Mouse (Mus musculus): ENCODE measurements around the gene Dtd1. TPM values are rescaled to one million over a fixed set of nuclear protein-coding genes. Genes with fewer than 3 reads are reported as not detected.

The Dtd1 gene
- polyA plus RNA-seq, 1 experiment, result 11.8 TPM

DNA sequence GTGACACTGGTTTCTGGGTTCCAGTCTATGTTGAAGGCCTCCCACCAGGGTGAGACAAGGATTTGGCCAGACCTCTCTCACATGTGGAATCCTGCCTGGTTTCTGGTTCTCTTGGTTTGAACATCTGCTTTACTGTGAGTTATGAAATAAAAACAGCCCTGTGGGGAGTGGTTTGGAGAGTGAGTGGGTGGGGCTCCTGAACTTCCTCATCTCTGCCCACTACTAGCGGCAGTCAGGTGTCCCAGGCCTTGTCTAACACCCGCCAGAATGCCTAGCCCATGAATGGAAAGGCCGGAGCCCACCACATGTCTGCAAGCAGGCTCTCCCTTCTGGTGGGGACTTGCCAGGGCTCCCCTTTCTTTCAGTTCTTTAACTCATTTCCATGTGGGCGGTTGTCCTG is 42.3 kb downstream of the Dtd1 start:
- H3K4me3 ChIP-seq (ENCODE audit: control insufficient read depth, low read depth, low read length), result no peak overlapping the region
- H3K27me3 ChIP-seq (ENCODE audit: control insufficient read depth, insufficient read depth, low read length), result no peaks in the 10 kb centered on the region
- TF ChIP-seq POLR2A (IDR thresholded peaks at IDR 0.05; ENCODE audit: control insufficient read depth, low read depth, low read length) (no peak), CTCF (IDR thresholded peaks at IDR 0.05; ENCODE audit: control insufficient read depth, insufficient read depth, insufficient replicate concordance, low read depth, low read length) (no peak)
- no peaks in the 10 kb centered on the region for H3K4me1 ChIP-seq (ENCODE audit: control insufficient read depth, insufficient read depth, low read length)
- H3K27ac ChIP-seq (ENCODE audit: control insufficient read depth, insufficient read depth, low read depth, low read length), result no peak overlapping the region
- H3K36me3 ChIP-seq (ENCODE audit: control insufficient read depth, insufficient read depth, low read length), result no peaks in the 10 kb centered on the region

GRCm38 (mm10) chr2:144646360-144646759 is 46.7 kb downstream of the Dtd1 start:
- Histone ChIP-seq H3K36me3 (ENCODE audit: control insufficient read depth, insufficient read depth, low read length) (no peaks in the 10 kb centered on the region), H3K27me3 (ENCODE audit: control insufficient read depth, insufficient read depth, low read length) (no peaks in the 10 kb centered on the region), H3K27ac (ENCODE audit: control insufficient read depth, insufficient read depth, low read depth, low read length) (no peak overlapping the region), H3K4me1 (ENCODE audit: control insufficient read depth, insufficient read depth, low read length) (no peaks in the 10 kb centered on the region), H3K4me3 (ENCODE audit: control insufficient read depth, low read depth, low read length) (no peak overlapping the region)
- no peak for TF ChIP-seq POLR2A (IDR thresholded peaks at IDR 0.05; ENCODE audit: control insufficient read depth, low read depth, low read length)
- no peak for TF ChIP-seq CTCF (IDR thresholded peaks at IDR 0.05; ENCODE audit: control insufficient read depth, insufficient read depth, insufficient replicate concordance, low read depth, low read length)

DNA sequence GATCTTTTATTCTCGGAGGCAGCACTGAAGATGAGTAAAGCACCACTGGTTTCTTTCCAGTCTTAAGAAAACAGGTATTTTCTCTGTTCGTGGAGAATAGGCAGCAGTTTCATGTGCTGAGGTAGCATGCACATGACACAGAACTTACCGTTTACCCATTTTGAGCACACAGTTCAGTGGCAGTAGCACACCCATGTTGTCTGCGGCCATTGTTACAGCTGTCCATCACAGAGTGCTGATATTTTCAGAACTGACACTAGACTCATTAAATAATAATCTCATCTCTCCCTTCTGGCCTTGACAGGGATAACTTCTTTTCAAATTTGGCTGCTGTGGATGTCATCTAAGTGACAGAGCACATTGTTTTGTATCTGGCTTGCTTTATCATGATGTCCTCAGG is 47.5 kb downstream of the Dtd1 start:
- no peak for TF ChIP-seq CTCF (IDR thresholded peaks at IDR 0.05; ENCODE audit: control insufficient read depth, insufficient read depth, insufficient replicate concordance, low read depth, low read length)
- no peak for TF ChIP-seq POLR2A (IDR thresholded peaks at IDR 0.05; ENCODE audit: control insufficient read depth, low read depth, low read length)
- Histone ChIP-seq H3K27me3 (ENCODE audit: control insufficient read depth, insufficient read depth, low read length) (no peaks in the 10 kb centered on the region), H3K4me3 (ENCODE audit: control insufficient read depth, low read depth, low read length) (no peak overlapping the region), H3K36me3 (ENCODE audit: control insufficient read depth, insufficient read depth, low read length) (no peaks in the 10 kb centered on the region), H3K4me1 (ENCODE audit: control insufficient read depth, insufficient read depth, low read length) (no peaks in the 10 kb centered on the region), H3K27ac (ENCODE audit: control insufficient read depth, insufficient read depth, low read depth, low read length) (no peak overlapping the region)

- no peaks in the 10 kb centered on the region for H3K36me3 ChIP-seq (ENCODE audit: control insufficient read depth, insufficient read depth, low read length)
- no peaks in the 10 kb centered on the region for H3K27me3 ChIP-seq (ENCODE audit: control insufficient read depth, insufficient read depth, low read length)
- no peak for TF ChIP-seq CTCF (IDR thresholded peaks at IDR 0.05; ENCODE audit: control insufficient read depth, insufficient read depth, insufficient replicate concordance, low read depth, low read length)
- TF ChIP-seq POLR2A (IDR thresholded peaks at IDR 0.05; ENCODE audit: control insufficient read depth, low read depth, low read length), result no peak
- H3K4me1 ChIP-seq (ENCODE audit: control insufficient read depth, insufficient read depth, low read length), result no peaks in the 10 kb centered on the region
- no peak overlapping the region for H3K27ac ChIP-seq (ENCODE audit: control insufficient read depth, insufficient read depth, low read depth, low read length)
- H3K4me3 ChIP-seq (ENCODE audit: control insufficient read depth, low read depth, low read length), result no peak overlapping the region
These were observed 50.3 kb downstream of the Dtd1 start for GRCm38 (mm10) chr2:144649960-144650359.

DNA sequence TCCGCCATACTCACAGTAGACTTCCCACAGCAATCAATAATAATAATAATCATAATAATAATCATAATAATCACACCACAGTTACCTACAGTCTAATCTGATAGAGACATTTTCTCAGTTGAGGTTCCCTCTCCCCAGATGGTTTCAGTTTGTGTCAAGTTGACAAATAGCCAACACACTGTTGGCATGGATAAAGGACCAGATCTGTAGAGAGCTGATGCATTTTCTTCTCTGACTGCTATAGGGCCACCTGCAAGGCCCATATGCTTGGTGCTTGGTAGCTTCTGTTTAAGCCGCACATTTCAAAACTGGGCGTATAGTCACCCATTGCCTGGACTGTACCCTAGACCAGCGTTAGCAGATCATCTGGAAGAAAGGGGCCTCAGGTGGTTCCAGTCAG is 53.1 kb downstream of the Dtd1 start:
- Histone ChIP-seq H3K27me3 (ENCODE audit: control insufficient read depth, insufficient read depth, low read length) (no peaks in the 10 kb centered on the region), H3K4me3 (ENCODE audit: control insufficient read depth, low read depth, low read length) (no peak overlapping the region), H3K27ac (ENCODE audit: control insufficient read depth, insufficient read depth, low read depth, low read length) (no peak overlapping the region), H3K36me3 (ENCODE audit: control insufficient read depth, insufficient read depth, low read length) (no peaks in the 10 kb centered on the region), H3K4me1 (ENCODE audit: control insufficient read depth, insufficient read depth, low read length) (no peaks in the 10 kb centered on the region)
- TF ChIP-seq CTCF (IDR thresholded peaks at IDR 0.05; ENCODE audit: control insufficient read depth, insufficient read depth, insufficient replicate concordance, low read depth, low read length) (no peak), POLR2A (IDR thresholded peaks at IDR 0.05; ENCODE audit: control insufficient read depth, low read depth, low read length) (no peak)

- TF ChIP-seq POLR2A (IDR thresholded peaks at IDR 0.05; ENCODE audit: control insufficient read depth, low read depth, low read length) (no peak), CTCF (IDR thresholded peaks at IDR 0.05; ENCODE audit: control insufficient read depth, insufficient read depth, insufficient replicate concordance, low read depth, low read length) (no peak)
- H3K27ac ChIP-seq (ENCODE audit: control insufficient read depth, insufficient read depth, low read depth, low read length), result no peak overlapping the region
These were observed 55.6 kb downstream of the Dtd1 start for GRCm38 (mm10) chr2:144655307-144655706.

DNA sequence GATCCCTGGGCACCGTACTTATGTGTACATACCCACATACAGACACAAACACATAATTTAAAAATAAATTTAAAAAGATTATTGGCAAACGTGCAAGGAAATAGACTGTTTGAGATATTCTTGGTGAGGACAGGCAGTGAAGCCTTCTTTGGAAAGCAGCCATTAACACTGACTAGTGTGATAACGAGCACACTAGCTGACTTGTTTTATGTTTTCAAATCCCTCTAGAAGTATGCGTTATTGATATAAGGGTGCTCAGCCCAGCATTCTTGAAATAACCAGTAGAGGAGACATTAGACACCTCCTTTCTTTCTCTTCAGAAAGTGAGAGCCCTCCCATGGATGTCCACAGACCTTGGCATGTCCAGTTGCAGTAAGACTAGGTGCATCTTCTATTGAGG is 68.8 kb downstream of the Dtd1 start:
- no peaks in the 10 kb centered on the region for H3K27me3 ChIP-seq (ENCODE audit: control insufficient read depth, insufficient read depth, low read length)
- H3K27ac ChIP-seq (ENCODE audit: control insufficient read depth, insufficient read depth, low read depth, low read length), result no peak overlapping the region
- H3K4me1 ChIP-seq (ENCODE audit: control insufficient read depth, insufficient read depth, low read length), result no peaks in the 10 kb centered on the region
- no peak for TF ChIP-seq POLR2A (IDR thresholded peaks at IDR 0.05; ENCODE audit: control insufficient read depth, low read depth, low read length)
- TF ChIP-seq CTCF (IDR thresholded peaks at IDR 0.05; ENCODE audit: control insufficient read depth, insufficient read depth, insufficient replicate concordance, low read depth, low read length), result no peak
- H3K4me3 ChIP-seq (ENCODE audit: control insufficient read depth, low read depth, low read length), result no peak overlapping the region
- no peaks in the 10 kb centered on the region for H3K36me3 ChIP-seq (ENCODE audit: control insufficient read depth, insufficient read depth, low read length)

More at GRCm38 (mm10) chr2:144655307-144655706, 55.6 kb downstream of the Dtd1 start:
- Histone ChIP-seq H3K4me3 (ENCODE audit: control insufficient read depth, low read depth, low read length) (no peak overlapping the region), H3K36me3 (ENCODE audit: control insufficient read depth, insufficient read depth, low read length) (no peaks in the 10 kb centered on the region), H3K27me3 (ENCODE audit: control insufficient read depth, insufficient read depth, low read length) (no peaks in the 10 kb centered on the region), H3K4me1 (ENCODE audit: control insufficient read depth, insufficient read depth, low read length) (no peaks in the 10 kb centered on the region)

Data from testis, adult 2 months (tissue).